Mouse (Mus musculus): Measurements from ENCODE around the gene Mrps21.

DNA sequence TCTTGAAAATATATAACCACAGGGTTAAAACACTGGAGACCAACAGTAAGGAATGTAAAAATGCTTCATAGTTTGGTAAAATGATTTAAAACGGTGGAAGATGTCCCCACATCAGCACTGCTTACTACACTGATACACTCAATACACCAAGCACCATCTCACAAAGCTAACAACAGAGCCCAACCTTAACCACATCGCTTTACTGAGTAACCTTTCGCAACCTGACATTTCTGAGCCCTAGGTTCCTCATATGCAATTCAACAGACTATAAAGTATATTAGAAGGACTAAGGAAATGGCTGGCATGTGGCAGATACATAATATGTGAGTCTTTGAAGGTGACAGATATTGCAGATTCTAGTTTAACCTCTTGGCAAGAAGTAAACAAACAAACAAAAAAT is 54.6 kb downstream of the Mrps21 start:
- TF ChIP-seq CTCF (IDR thresholded peaks at IDR 0.05; ENCODE audit: control insufficient read depth, insufficient read depth, low read length) = no peak
- no peak for TF ChIP-seq POLR2A (IDR thresholded peaks at IDR 0.05; ENCODE audit: borderline replicate concordance, control insufficient read depth, low read depth, low read length)

Measured in bone marrow, adult 2 months (tissue).